In genomic region chr13:12327577-12327976, GRCm38 (mm10) we compare ENCODE assay signal across 31 mouse cellular contexts. TPM values are rescaled to one million over a fixed set of nuclear protein-coding genes. Genes with fewer than 3 reads are reported as not detected.
DNase-seq lines count a peak whose midpoint lies in the region; ATAC-seq lines count a peak whose summit lies in the region.
"Had no signal": no experiment of that assay in that cellular context is flagged by ENCODE, and none has a peak within 500 bp of the region (broad histone marks: within the 10 kb centered on the region; RNA-seq: fewer than 3 reads in every experiment).

No protein-coding gene starts in this region.

- no peaks in the 10 kb centered on the region for H3K9me3 ChIP-seq in heart, embryonic 11.5 days (replicated peaks; ENCODE audit: control insufficient read depth, low read length)
- H3K9me3 ChIP-seq: embryonic facial prominence, embryonic 10.5 days; embryonic facial prominence, embryonic 15.5 days; forebrain, embryonic 12.5 days; G1E; liver, embryonic 12.5 days; megakaryocyte, embryonic 14.5 days; midbrain, embryonic 12.5 days; neural tube, embryonic 12.5 days had no signal

- ATAC-seq in heart, embryonic 11.5 days (replicated peaks; ENCODE audit: insufficient number of reproducible peaks, low FRiP score, low TSS enrichment) = no peak
- ATAC-seq: forebrain, postnatal 0 days; intestine, postnatal 0 days; liver, embryonic 12.5 days; liver, postnatal 0 days had no signal

- peak; percentile 74 for DNase-seq in adrenal gland, adult 2 months
- DNase-seq in adrenal gland, postnatal 4 days (ENCODE audit: low spot score in 2 of 2) = no peak
- no peak for DNase-seq in heart, postnatal 25 days (ENCODE audit: low spot score)
- DNase-seq in adrenal gland, adult 8-10 months = peak; percentile 43
- peak; percentile 48 to 66 for DNase-seq in adrenal gland, postnatal 36 days
- no peak for DNase-seq in embryo, embryonic 10.5 days (ENCODE audit: low spot score)
- DNase-seq: cerebellum, adult 18-20 months; cerebellum, postnatal 14 days; forebrain, postnatal 0 days; gastrocnemius, postnatal 14 days; kidney, adult 9 months; kidney, postnatal 10 days; layer of hippocampus, postnatal 36 days; left cerebral cortex, postnatal 4 days; liver, postnatal 0 days; lung, postnatal 4 days; right cerebral cortex, adult 18-20 months; right cerebral cortex, postnatal 4 days had no signal

- no peaks in the 10 kb centered on the region for H3K27me3 ChIP-seq in heart, embryonic 11.5 days (ENCODE audit: control insufficient read depth, insufficient read depth, low read length)
- H3K27me3 ChIP-seq: embryonic facial prominence, embryonic 15.5 days; forebrain, embryonic 12.5 days; liver, embryonic 12.5 days; midbrain, embryonic 12.5 days; neural tube, embryonic 12.5 days had no signal

- H3K4me1 ChIP-seq in heart, embryonic 11.5 days (ENCODE audit: control insufficient read depth, insufficient read depth, low read length) = peaks cover 40% of the 10 kb centered on the region
- H3K4me1 ChIP-seq: embryonic facial prominence, embryonic 10.5 days; embryonic facial prominence, embryonic 15.5 days; forebrain, embryonic 12.5 days; liver, embryonic 12.5 days; megakaryocyte, embryonic 14.5 days; midbrain, embryonic 12.5 days; neural tube, embryonic 12.5 days had no signal

- peak overlapping the region; percentile 66 for H3K9ac ChIP-seq in heart, embryonic 11.5 days (ENCODE audit: low read depth, low read length)
- H3K9ac ChIP-seq: embryonic facial prominence, embryonic 15.5 days; forebrain, embryonic 12.5 days; forebrain, postnatal 0 days; hindbrain, embryonic 14.5 days; liver, embryonic 12.5 days; liver, postnatal 0 days; midbrain, embryonic 12.5 days; neural tube, embryonic 12.5 days had no signal

- no peaks in the 10 kb centered on the region for H3K36me3 ChIP-seq in heart, embryonic 11.5 days (ENCODE audit: control insufficient read depth, insufficient read depth, low read length)
- H3K36me3 ChIP-seq: embryonic facial prominence, embryonic 10.5 days; embryonic facial prominence, embryonic 15.5 days; forebrain, embryonic 12.5 days; G1E; liver, embryonic 12.5 days; midbrain, embryonic 12.5 days; neural tube, embryonic 12.5 days had no signal

- intact Hi-C loops in heart, postnatal 25 days (cut with DNase I) = no loop called here

- H3K4me3 ChIP-seq in heart, embryonic 11.5 days (ENCODE audit: low read depth, low read length) = no peak overlapping the region
- H3K4me3 ChIP-seq: embryonic facial prominence, embryonic 10.5 days; embryonic facial prominence, embryonic 15.5 days; forebrain, embryonic 12.5 days; liver, embryonic 12.5 days; megakaryocyte, embryonic 14.5 days; midbrain, embryonic 12.5 days; myocyte; neural tube, embryonic 12.5 days had no signal

- WGBS in heart, embryonic 11.5 days (ENCODE audit: insufficient replicate concordance) = 80% methylated on average over 6 of the region's 6 CpGs

- no peak overlapping the region; the same call in 1 of the 2 replicates for H3K4me2 ChIP-seq in heart, embryonic 11.5 days
- H3K4me2 ChIP-seq: embryonic facial prominence, embryonic 15.5 days; forebrain, embryonic 12.5 days; hindbrain, embryonic 14.5 days; liver, embryonic 12.5 days; midbrain, embryonic 12.5 days; neural tube, embryonic 12.5 days had no signal

- H3K27ac ChIP-seq in heart, embryonic 11.5 days (ENCODE audit: low read depth, low read length) = peak overlapping the region; percentile 78
- H3K27ac ChIP-seq: embryonic facial prominence, embryonic 10.5 days; embryonic facial prominence, embryonic 15.5 days; forebrain, embryonic 12.5 days; hindbrain, embryonic 14.5 days; liver, embryonic 12.5 days; midbrain, embryonic 12.5 days; neural tube, embryonic 12.5 days had no signal

RNA-seq across cellular contexts. Expression of gene Actn2, which starts 13.0 kb away (rescaled TPM):
- under 1 TPM; 0.35 to 0.97 TPM for total RNA-seq in adrenal gland, adult 2 months (2021)
- 0.28 and 0.31 TPM in 2 replicates for polyA plus RNA-seq in adrenal gland, adult 2 months (2012; rRNA removed)
- 10 to 100 TPM; 22.6 to 76.2 TPM for total RNA-seq in adrenal gland, postnatal 4 days (2021)
- polyA plus RNA-seq in heart, embryonic 11.5 days (2014; fragmentation: Nextera tagmentation; extraction: Ambion mirVana) = 1,008 and 1,229 TPM in 2 replicates
- total RNA-seq in heart, postnatal 25 days (2021) = 1,000 to 10,000 TPM; 1,826 to 1,902 TPM
- total RNA-seq in adrenal gland, adult 8-10 months (2022) = 1 to 10 TPM in 3 of 4 experiments, under 1 TPM in 1; 0.45 to 2.4 (median 1.7) TPM
- under 1 TPM; 0.10 to 0.59 TPM for total RNA-seq in adrenal gland, postnatal 36 days (2021)
- total RNA-seq: granulocyte monocyte progenitor cell, adult 5-6 weeks had no signal
- polyA plus RNA-seq: G1E had no signal

Comparison
In these comparisons a context has a peak if more than half of its experiments do, and no peak if none do; other contexts are left out.
1. DNase-seq: peak in adrenal gland, adult 2 months (single experiment), adrenal gland, adult 8-10 months (single experiment) and adrenal gland, postnatal 36 days (2 of 2); none in adrenal gland, postnatal 4 days (0 of 2), heart, postnatal 25 days (single experiment) and embryo, embryonic 10.5 days (single experiment).
2. RNA of gene Actn2, which starts 13.0 kb away (total RNA-seq): 1,826 to 1,902 TPM in heart, postnatal 25 days; 22.6 to 76.2 TPM in adrenal gland, postnatal 4 days, 0.45 to 2.4 TPM in adrenal gland, adult 8-10 months, 0.35 to 0.97 TPM in adrenal gland, adult 2 months and 0.10 to 0.59 TPM in adrenal gland, postnatal 36 days; every median in the first group is over 10 times any median in the second.